ENCODE assay signal across 8 mouse cellular contexts in the genomic region with DNA sequence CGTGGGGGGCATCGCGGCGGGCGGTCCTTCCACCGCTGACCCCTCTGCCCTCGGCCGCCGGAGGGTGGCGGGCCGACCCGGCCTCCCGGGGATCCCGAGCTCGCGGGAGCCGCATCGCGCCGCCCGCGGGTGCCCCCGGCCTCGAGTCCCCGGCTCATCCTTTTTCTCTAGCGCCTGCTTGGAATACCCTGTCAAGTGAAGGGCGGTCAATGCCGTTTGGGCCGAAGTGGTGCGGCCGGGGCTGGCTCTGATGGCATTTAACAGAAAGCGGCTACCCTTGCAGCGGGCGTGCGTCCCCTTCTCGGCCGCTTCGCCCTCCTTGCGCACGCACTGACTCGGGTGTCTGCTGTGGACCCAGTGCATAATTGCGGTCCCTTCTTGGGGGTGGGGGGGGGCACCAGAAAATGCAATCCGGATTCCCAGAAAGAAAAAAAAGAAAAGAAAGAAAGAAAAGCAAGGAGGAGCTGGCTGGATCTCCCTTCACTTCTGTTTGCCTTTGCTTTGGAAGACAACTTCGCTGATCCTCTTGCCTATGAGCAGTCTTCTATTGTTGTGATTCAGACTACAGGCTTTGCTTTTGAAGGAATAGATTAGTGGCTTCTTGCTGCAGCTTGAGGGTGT. TPM values are rescaled to one million over a fixed set of nuclear protein-coding genes. Genes with fewer than 3 reads are reported as not detected.
DNase-seq lines count a peak whose midpoint lies in the region; ATAC-seq and TF ChIP-seq lines count a peak whose summit lies in the region.

No protein-coding gene starts in this region.

- peaks cover under 1% of the 10 kb centered on the region; the same call in 1 of the 2 replicates for H3K36me3 ChIP-seq in heart, embryonic 10.5 days
- no peaks in the 10 kb centered on the region for H3K36me3 ChIP-seq in embryonic facial prominence, embryonic 10.5 days (replicated peaks)
- no peaks in the 10 kb centered on the region; the same call in 1 of the 2 replicates for H3K36me3 ChIP-seq in midbrain, embryonic 15.5 days (replicated peaks)
- H3K36me3 ChIP-seq in thymus, adult 2 months (ENCODE audit: control insufficient read depth, insufficient read depth, low read length) = no peaks in the 10 kb centered on the region

- H3K27ac ChIP-seq in heart, embryonic 10.5 days = peak overlapping the region; percentile 96
- H3K27ac ChIP-seq in embryonic facial prominence, embryonic 10.5 days (replicated peaks) = peak overlapping the region; percentile 95
- H3K27ac ChIP-seq in midbrain, embryonic 15.5 days = peak overlapping the region; percentile 97
- H3K27ac ChIP-seq in thymus, adult 2 months (ENCODE audit: control insufficient read depth, insufficient read depth, low read length) = no peak overlapping the region

- TF ChIP-seq POLR2A in thymus, adult 2 months (IDR thresholded peaks at IDR 0.05; ENCODE audit: control insufficient read depth, extremely low read depth, insufficient read depth, low read length, poor library complexity) = no peak

- H3K27me3 ChIP-seq in heart, embryonic 10.5 days (ENCODE audit: insufficient read depth, poor library complexity, severe bottlenecking) = no peaks in the 10 kb centered on the region
- no peaks in the 10 kb centered on the region for H3K27me3 ChIP-seq in embryonic facial prominence, embryonic 10.5 days (replicated peaks; ENCODE audit: low read depth, poor library complexity, severe bottlenecking)
- H3K27me3 ChIP-seq in midbrain, embryonic 15.5 days (replicated peaks) = no peaks in the 10 kb centered on the region
- peaks cover 5% of the 10 kb centered on the region for H3K27me3 ChIP-seq in thymus, adult 2 months (ENCODE audit: control insufficient read depth, insufficient read depth, low read length)

- peak overlapping the region; percentile 95 for H3K4me3 ChIP-seq in heart, embryonic 10.5 days
- peak overlapping the region; percentile 95 for H3K4me3 ChIP-seq in embryonic facial prominence, embryonic 10.5 days
- H3K4me3 ChIP-seq in midbrain, embryonic 15.5 days = peak overlapping the region; percentile 95
- H3K4me3 ChIP-seq in thymus, adult 2 months (ENCODE audit: control insufficient read depth, insufficient read depth, low read length) = peak overlapping the region; percentile 49

- no peaks in the 10 kb centered on the region for H3K9me3 ChIP-seq in heart, embryonic 10.5 days
- no peaks in the 10 kb centered on the region for H3K9me3 ChIP-seq in embryonic facial prominence, embryonic 10.5 days
- no peaks in the 10 kb centered on the region for H3K9me3 ChIP-seq in midbrain, embryonic 15.5 days

- H3K4me1 ChIP-seq in heart, embryonic 10.5 days = peaks cover 38% of the 10 kb centered on the region
- peaks cover 41% of the 10 kb centered on the region for H3K4me1 ChIP-seq in embryonic facial prominence, embryonic 10.5 days
- peaks cover 46% of the 10 kb centered on the region for H3K4me1 ChIP-seq in midbrain, embryonic 15.5 days
- peaks cover 8% of the 10 kb centered on the region for H3K4me1 ChIP-seq in thymus, adult 2 months (replicated peaks; ENCODE audit: control insufficient read depth, insufficient read depth, low read length)

- TF ChIP-seq CTCF in thymus, adult 2 months (IDR thresholded peaks at IDR 0.05; ENCODE audit: borderline replicate concordance, control insufficient read depth, extremely low read depth, insufficient read depth, low read length, poor library complexity) = no peak

- peak overlapping the region; percentile 73 for H3K4me2 ChIP-seq in midbrain, embryonic 15.5 days

- ATAC-seq in midbrain, embryonic 15.5 days (replicated peaks) = no peak

- under 1% methylated on average over 44 of the region's 44 CpGs for WGBS in heart, embryonic 10.5 days
- WGBS in embryonic facial prominence, embryonic 10.5 days = under 1% methylated on average over 44 of the region's 44 CpGs
- under 1% methylated on average over 38 of the region's 44 CpGs for WGBS in midbrain, embryonic 15.5 days
- under 1% methylated on average over 44 of the region's 44 CpGs for WGBS in thymus, adult 2 months

- intact Hi-C loops in heart, postnatal 14 days (cut with DNase I) = loop anchor here (5.0 to 10.0 kb wide), 3 partner anchors 38 to 575 kb away; partner anchors contain the start of gene Smim11
- intact Hi-C loops in left cerebral cortex, postnatal 4 days (cut with DNase I) = loop anchor here (5.0 to 10.0 kb wide), 2 partner anchors 65 to 177 kb away; no protein-coding TSS in a partner anchor

- DNase-seq in heart, embryonic 10.5 days (ENCODE audit: low spot score) = peak; percentile 82
- DNase-seq in heart, adult 8-10 months (ENCODE audit: low spot score) = no peak
- DNase-seq in ZHBTc4 (ENCODE audit: low read depth, low spot score) = peak; percentile 65
- DNase-seq in embryonic facial prominence, embryonic 10.5 days (ENCODE audit: low spot score) = peak; percentile 75
- DNase-seq in heart, postnatal 14 days = peak; percentile 51 to 60
- peak; percentile 45 for DNase-seq in left cerebral cortex, postnatal 4 days
- DNase-seq in thymus, adult 2 months = peak; percentile 34

- H3K9ac ChIP-seq in midbrain, embryonic 15.5 days = peak overlapping the region; percentile 96

RNA-seq across cellular contexts. Expression of gene Itsn1, which starts 0.8 kb away (rescaled TPM):
- 26.0 and 26.5 TPM in 2 replicates for polyA plus RNA-seq in heart, embryonic 10.5 days (2016; fragmentation: Nextera tagmentation; extraction: Ambion mirVana)
- 10 to 100 TPM; 50.2 to 64.1 (median 53.3) TPM for total RNA-seq in heart, adult 8-10 months (2022)
- 40.1 and 43.5 TPM in 2 replicates for polyA plus RNA-seq in embryonic facial prominence, embryonic 10.5 days (2016; fragmentation: Nextera tagmentation; extraction: Ambion mirVana)
- 10 to 100 TPM; 40.5 to 53.6 TPM for total RNA-seq in heart, postnatal 14 days (2021)
- total RNA-seq in left cerebral cortex, postnatal 4 days (2021) = 100 to 1,000 TPM; 200 to 212 TPM
- polyA plus RNA-seq in midbrain, embryonic 15.5 days (2015; fragmentation: Nextera tagmentation; extraction: Ambion mirVana) = 63.5 and 68.6 TPM in 2 replicates
- 8.9 and 12.9 TPM in 2 replicates for polyA plus RNA-seq in thymus, adult 2 months (2012; rRNA removed)

RNA-seq across cellular contexts. Expression of gene Cryzl1, which starts 1.2 kb away (rescaled TPM):
- 58.0 and 60.3 TPM in 2 replicates for polyA plus RNA-seq in heart, embryonic 10.5 days (2016; fragmentation: Nextera tagmentation; extraction: Ambion mirVana)
- 10 to 100 TPM; 26.0 to 30.4 (median 27.1) TPM for total RNA-seq in heart, adult 8-10 months (2022)
- 60.0 and 63.7 TPM in 2 replicates for polyA plus RNA-seq in embryonic facial prominence, embryonic 10.5 days (2016; fragmentation: Nextera tagmentation; extraction: Ambion mirVana)
- 10 to 100 TPM; 23.6 to 26.4 TPM for total RNA-seq in heart, postnatal 14 days (2021)
- total RNA-seq in left cerebral cortex, postnatal 4 days (2021) = 10 to 100 TPM; 94.0 to 95.0 TPM
- polyA plus RNA-seq in midbrain, embryonic 15.5 days (2015; fragmentation: Nextera tagmentation; extraction: Ambion mirVana) = 115 and 127 TPM in 2 replicates
- polyA plus RNA-seq in thymus, adult 2 months (2012; rRNA removed) = 19.1 and 21.7 TPM in 2 replicates

RNA-seq across cellular contexts. Expression of gene Donson, which starts 41.4 kb away (rescaled TPM):
- polyA plus RNA-seq in heart, embryonic 10.5 days (2016; fragmentation: Nextera tagmentation; extraction: Ambion mirVana) = 20.7 and 30.3 TPM in 2 replicates
- 1 to 10 TPM; 2.9 to 6.0 (median 3.5) TPM for total RNA-seq in heart, adult 8-10 months (2022)
- 31.9 and 37.5 TPM in 2 replicates for polyA plus RNA-seq in embryonic facial prominence, embryonic 10.5 days (2016; fragmentation: Nextera tagmentation; extraction: Ambion mirVana)
- 1 to 10 TPM; 3.3 to 6.4 TPM for total RNA-seq in heart, postnatal 14 days (2021)
- total RNA-seq in left cerebral cortex, postnatal 4 days (2021) = 10 to 100 TPM; 32.8 to 37.1 TPM
- 19.8 and 20.5 TPM in 2 replicates for polyA plus RNA-seq in midbrain, embryonic 15.5 days (2015; fragmentation: Nextera tagmentation; extraction: Ambion mirVana)
- 19.5 and 28.8 TPM in 2 replicates for polyA plus RNA-seq in thymus, adult 2 months (2012; rRNA removed)
